ENCODE assay signal across 8 mouse cellular contexts in the genomic region with DNA sequence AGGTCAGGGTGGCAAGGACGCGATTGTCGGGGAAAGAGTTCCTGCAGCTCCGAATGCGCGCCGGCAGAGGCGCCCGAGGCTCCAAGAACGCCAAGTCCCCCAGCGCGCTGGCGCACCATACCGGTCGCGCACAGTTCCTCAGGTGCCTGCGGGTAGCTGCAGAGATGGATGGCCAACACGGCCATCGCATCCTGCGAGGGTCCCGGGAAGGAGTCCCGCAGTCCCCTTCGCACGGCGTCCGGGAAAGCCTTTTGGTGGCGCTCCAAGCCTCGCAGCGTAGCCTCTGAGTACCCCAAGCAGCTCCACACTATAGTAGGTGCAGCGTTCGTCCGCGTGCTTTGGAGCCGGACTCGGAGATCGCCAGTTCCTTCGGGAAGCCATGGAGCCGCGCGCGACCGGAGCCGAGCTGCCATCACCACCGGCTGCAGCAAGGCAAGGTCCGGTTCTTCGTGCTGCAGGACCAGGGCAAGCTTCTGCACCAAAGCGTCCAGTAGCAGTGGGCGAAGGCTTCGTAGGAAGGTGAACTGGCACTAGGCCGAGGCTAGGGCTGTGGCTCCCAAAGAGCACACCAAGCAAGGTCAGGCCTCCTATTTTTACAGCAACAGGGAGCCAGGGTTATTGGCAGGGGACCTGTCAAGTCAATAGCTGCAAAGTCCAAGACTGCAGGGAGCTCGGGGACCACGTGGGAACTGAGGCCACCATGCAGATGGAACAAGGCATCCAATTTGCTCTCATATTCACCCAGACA. TPM values are rescaled to one million over a fixed set of nuclear protein-coding genes. Genes with fewer than 3 reads are reported as not detected.
DNase-seq lines count a peak whose midpoint lies in the region; ATAC-seq and TF ChIP-seq lines count a peak whose summit lies in the region.

No protein-coding gene starts in this region.

- DNase-seq in gastrocnemius, adult 2 months, result peak; percentile 62
- no peak for DNase-seq in gastrocnemius, postnatal 25 days
- peak; percentile 56 for DNase-seq in Muller cell, postnatal 12 days (ENCODE audit: inconsistent ontology term)
- peak; percentile 29 for DNase-seq in liver
- no peak for DNase-seq in urinary bladder, adult 2 months (ENCODE audit: low spot score)

- intact Hi-C loops in gastrocnemius, adult 2 months (cut with DNase I), result no loop called here

- no peaks in the 10 kb centered on the region for H3K36me3 ChIP-seq in hindbrain, embryonic 15.5 days
- H3K36me3 ChIP-seq in neural tube, embryonic 13.5 days, result no peaks in the 10 kb centered on the region

- no peak for TF ChIP-seq POLR2A in embryonic fibroblast, embryonic 13.5 days (IDR thresholded peaks at IDR 0.05; ENCODE audit: low read depth, low read length)

- peak; percentile 75 for ATAC-seq in hindbrain, embryonic 15.5 days (ENCODE audit: low FRiP score, low read depth)
- ATAC-seq in neural tube, embryonic 13.5 days (ENCODE audit: low read depth), result peak; percentile 83

- H3K4me1 ChIP-seq in embryonic fibroblast, embryonic 13.5 days (ENCODE audit: control insufficient read depth, insufficient read depth, low read length), result no peaks in the 10 kb centered on the region
- peaks cover 12% of the 10 kb centered on the region for H3K4me1 ChIP-seq in hindbrain, embryonic 15.5 days (replicated peaks)
- H3K4me1 ChIP-seq in neural tube, embryonic 13.5 days (replicated peaks), result peaks cover 23% of the 10 kb centered on the region

- peak overlapping the region; percentile 45 for H3K9ac ChIP-seq in hindbrain, embryonic 15.5 days
- H3K9ac ChIP-seq in neural tube, embryonic 13.5 days, result peak overlapping the region; percentile 63

- H3K9me3 ChIP-seq in hindbrain, embryonic 15.5 days, result no peaks in the 10 kb centered on the region
- no peaks in the 10 kb centered on the region for H3K9me3 ChIP-seq in neural tube, embryonic 13.5 days

- 7% methylated on average over 52 of the region's 52 CpGs for WGBS in hindbrain, embryonic 15.5 days
- WGBS in neural tube, embryonic 13.5 days, result 7% methylated on average over 51 of the region's 52 CpGs

- H3K27ac ChIP-seq in gastrocnemius, adult 2 months, result no peak overlapping the region
- no peak overlapping the region for H3K27ac ChIP-seq in embryonic fibroblast, embryonic 13.5 days (ENCODE audit: insufficient read depth, low read length)
- peak overlapping the region; percentile 18 for H3K27ac ChIP-seq in hindbrain, embryonic 15.5 days (replicated peaks)
- no peak overlapping the region for H3K27ac ChIP-seq in neural tube, embryonic 13.5 days (replicated peaks)

- peak; percentile 53 for TF ChIP-seq CTCF in gastrocnemius, adult 2 months (IDR thresholded peaks at IDR 0.05)
- 0 out of 2 replicates have a peak, but pooled peaks have one; percentile 25 for TF ChIP-seq CTCF in embryonic fibroblast, embryonic 13.5 days (IDR thresholded peaks at IDR 0.05; ENCODE audit: borderline replicate concordance, insufficient read depth, low read length)

- H3K27me3 ChIP-seq in hindbrain, embryonic 15.5 days, result peaks cover 6% of the 10 kb centered on the region; the same call in 1 of the 2 replicates
- peaks cover 30% of the 10 kb centered on the region for H3K27me3 ChIP-seq in neural tube, embryonic 13.5 days

- H3K4me3 ChIP-seq in gastrocnemius, adult 2 months, result peak overlapping the region; percentile 63
- H3K4me3 ChIP-seq in embryonic fibroblast, embryonic 13.5 days (ENCODE audit: insufficient read depth, low read length), result no peak overlapping the region
- peak overlapping the region; percentile 44 for H3K4me3 ChIP-seq in hindbrain, embryonic 15.5 days
- peak overlapping the region; percentile 44 for H3K4me3 ChIP-seq in neural tube, embryonic 13.5 days

- peak overlapping the region; percentile 77 for H3K4me2 ChIP-seq in hindbrain, embryonic 15.5 days
- H3K4me2 ChIP-seq in neural tube, embryonic 13.5 days, result peak overlapping the region; percentile 74

RNA-seq across cellular contexts. Expression of gene Dnajc7, which starts 20.4 kb away (rescaled TPM):
- total RNA-seq in gastrocnemius, adult 2 months (2021), result 100 to 1,000 TPM; 116 TPM
- total RNA-seq in gastrocnemius, postnatal 25 days (2021), result 100 to 1,000 TPM; 123 to 126 TPM
- polyA plus RNA-seq in embryonic fibroblast, embryonic 13.5 days (2011; ENCODE audit: insufficient read length, low read depth, missing spikeins), result 214 and 225 TPM in 2 replicates
- polyA plus RNA-seq in hindbrain, embryonic 15.5 days (2015; fragmentation: Nextera tagmentation; extraction: Ambion mirVana), result 278 and 296 TPM in 2 replicates
- polyA plus RNA-seq in neural tube, embryonic 13.5 days (2015; fragmentation: Nextera tagmentation; extraction: Ambion mirVana), result 304 and 317 TPM in 2 replicates
- polyA plus RNA-seq in urinary bladder, adult 2 months (2012; rRNA removed), result 118 and 123 TPM in 2 replicates

RNA-seq across cellular contexts. Expression of gene Nkiras2, which starts 21.3 kb away (rescaled TPM):
- total RNA-seq in gastrocnemius, adult 2 months (2021), result 10 to 100 TPM; 15.3 to 21.9 TPM
- 10 to 100 TPM; 19.9 to 21.5 TPM for total RNA-seq in gastrocnemius, postnatal 25 days (2021)
- 29.2 and 29.9 TPM in 2 replicates for polyA plus RNA-seq in embryonic fibroblast, embryonic 13.5 days (2011; ENCODE audit: insufficient read length, low read depth, missing spikeins)
- 96.2 and 104 TPM in 2 replicates for polyA plus RNA-seq in hindbrain, embryonic 15.5 days (2015; fragmentation: Nextera tagmentation; extraction: Ambion mirVana)
- 109 and 112 TPM in 2 replicates for polyA plus RNA-seq in neural tube, embryonic 13.5 days (2015; fragmentation: Nextera tagmentation; extraction: Ambion mirVana)
- 54.8 and 55.4 TPM in 2 replicates for polyA plus RNA-seq in urinary bladder, adult 2 months (2012; rRNA removed)

RNA-seq across cellular contexts. Expression of gene Zfp385c, which starts 51.9 kb away (rescaled TPM):
- under 1 TPM in 1 of 2 experiments, not detected in 1; 0.39 TPM for total RNA-seq in gastrocnemius, adult 2 months (2021)
- under 1 TPM; 0.31 to 0.70 TPM for total RNA-seq in gastrocnemius, postnatal 25 days (2021)
- polyA plus RNA-seq in embryonic fibroblast, embryonic 13.5 days (2011; ENCODE audit: insufficient read length, low read depth, missing spikeins), result 1.1 TPM in 1 of 2 replicates, not detected in the other
- 0.82 and 0.94 TPM in 2 replicates for polyA plus RNA-seq in hindbrain, embryonic 15.5 days (2015; fragmentation: Nextera tagmentation; extraction: Ambion mirVana)
- polyA plus RNA-seq in neural tube, embryonic 13.5 days (2015; fragmentation: Nextera tagmentation; extraction: Ambion mirVana), result 0.10 and 0.21 TPM in 2 replicates
- 0.54 and 0.65 TPM in 2 replicates for polyA plus RNA-seq in urinary bladder, adult 2 months (2012; rRNA removed)

Comparison
In these comparisons a context has a peak if more than half of its experiments do, and no peak if none do; other contexts are left out.
1. DNase-seq: peak in gastrocnemius, adult 2 months (single experiment), Muller cell, postnatal 12 days (single experiment) and liver (single experiment); none in gastrocnemius, postnatal 25 days (single experiment) and urinary bladder, adult 2 months (single experiment).